Mouse (Mus musculus): ENCODE results near the gene Mrps7. TPM values are rescaled to one million over a fixed set of nuclear protein-coding genes. Genes with fewer than 3 reads are reported as not detected.
"Not testable (repeated sequence)": the region's sequence is repeated elsewhere in the genome, so short reads cannot be mapped to it uniquely, and the experiment has no call there.

Gene Mrps7
- total RNA-seq, 2 experiments from 2014 or later, result 51.5 to 51.7 TPM

DNA sequence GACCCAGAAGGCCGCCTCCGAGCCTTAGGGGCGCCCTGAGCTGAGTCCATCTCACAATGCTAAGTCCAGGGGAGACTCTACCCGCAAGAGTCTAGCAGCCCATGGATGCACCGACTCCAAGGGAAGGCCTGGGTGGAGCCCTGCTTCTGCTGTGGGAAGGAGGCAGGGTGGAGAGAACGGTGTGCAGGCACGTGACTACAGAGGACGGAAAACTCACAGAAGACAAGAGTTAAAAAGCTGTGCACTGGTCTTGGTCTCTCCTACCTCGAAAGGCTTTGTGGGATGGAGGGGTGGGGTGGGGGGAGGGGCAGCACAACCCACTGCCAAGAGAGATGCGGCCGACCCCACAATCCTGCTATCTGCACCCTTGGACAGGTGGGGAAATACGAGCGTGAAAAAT, 40.6 kb downstream of the Mrps7 start:
- H3K27ac ChIP-seq, result no peak overlapping the region
- no peak for DNase-seq (ENCODE audit: extremely low spot score in 1 of 2, low spot score in 2 of 2)
- TF ChIP-seq CTCF (IDR thresholded peaks at IDR 0.05), result no peak
- no peak overlapping the region for H3K4me3 ChIP-seq
- intact Hi-C loops (cut with DNase I), result no loop called here

DNA sequence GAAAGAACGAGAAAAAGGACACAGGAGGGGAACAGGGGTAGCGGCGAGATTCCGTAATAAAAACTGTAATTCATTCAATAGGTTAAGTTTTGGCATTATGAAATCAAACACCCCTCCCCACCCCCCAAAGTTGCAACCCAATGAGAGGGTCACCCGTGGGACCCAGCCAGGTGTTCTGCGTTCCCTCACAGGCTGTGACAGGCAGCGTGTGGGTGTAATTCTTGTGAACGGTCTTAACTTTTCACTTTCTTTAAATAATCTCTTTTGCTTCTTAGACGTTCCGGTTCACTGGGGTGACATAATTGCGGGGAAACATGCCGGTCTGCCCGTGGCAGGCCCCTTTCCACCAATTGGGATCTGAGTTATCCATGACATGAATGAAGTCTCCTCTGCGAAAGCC, 41.8 kb downstream of the Mrps7 start:
- H3K4me3 ChIP-seq; DNase-seq (ENCODE audit: extremely low spot score in 1 of 2, low spot score in 2 of 2); H3K27ac ChIP-seq; intact Hi-C loops (cut with DNase I): not testable (repeated sequence)

DNA sequence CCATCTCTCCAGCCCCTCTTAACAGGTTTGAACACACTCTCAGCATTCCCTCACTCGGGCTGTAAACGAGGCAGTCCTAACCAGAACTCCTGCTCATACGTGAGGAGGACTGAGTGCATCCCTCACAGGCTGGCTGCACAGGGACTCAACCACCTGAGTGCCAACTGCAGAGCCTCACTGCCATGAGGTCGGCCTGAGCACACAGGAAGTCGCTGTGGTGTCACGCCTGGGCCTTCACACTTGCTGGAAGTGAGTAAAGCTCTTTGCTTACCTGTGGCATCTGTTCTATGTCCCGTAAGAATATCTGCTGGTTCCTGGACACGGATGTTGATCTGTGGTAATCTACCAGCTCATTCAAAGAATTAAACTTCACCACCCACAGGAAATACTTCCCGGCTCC, 42.7 kb downstream of the Mrps7 start:
- no peak overlapping the region for H3K27ac ChIP-seq
- DNase-seq (ENCODE audit: extremely low spot score in 1 of 2, low spot score in 2 of 2), result no peak
- no peak; the same call in 1 of the 2 replicates for TF ChIP-seq CTCF (IDR thresholded peaks at IDR 0.05)
- intact Hi-C loops (cut with DNase I), result loop anchor here (2.0 kb wide), 1 partner anchor 168 kb away; the partner anchor contains the start of gene Tsen54
- no peak overlapping the region for H3K4me3 ChIP-seq

DNA sequence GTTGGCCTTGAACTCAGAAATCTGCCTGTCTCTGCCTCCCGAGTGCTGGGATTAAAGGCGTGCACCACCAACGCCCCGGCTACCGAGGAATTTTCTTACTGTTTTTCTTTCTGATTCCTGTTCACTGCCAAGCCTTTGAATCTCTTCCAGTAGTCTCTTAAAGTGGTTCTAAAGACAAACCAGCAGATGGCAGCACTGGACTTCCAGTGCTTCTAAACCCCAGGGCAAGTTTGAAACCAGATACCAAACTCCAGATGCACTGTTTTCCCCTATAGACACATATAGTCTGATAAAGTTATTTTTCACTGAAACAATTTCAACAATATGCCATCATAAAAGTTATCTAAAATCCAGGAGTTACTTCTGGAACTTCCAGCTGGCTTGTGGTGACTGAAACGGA, 43.7 kb downstream of the Mrps7 start:
- peak; percentile 45 to 56 for DNase-seq (ENCODE audit: extremely low spot score in 1 of 2, low spot score in 2 of 2)
- Histone ChIP-seq H3K4me3 (no peak overlapping the region), H3K27ac (no peak overlapping the region)
- TF ChIP-seq CTCF (IDR thresholded peaks at IDR 0.05), result peak; percentile 90
- intact Hi-C loops (cut with DNase I), result loop anchor here (1.0 to 2.0 kb wide), 2 partner anchors 67 to 167 kb away; partner anchors contain the start of gene Tsen54

DNA sequence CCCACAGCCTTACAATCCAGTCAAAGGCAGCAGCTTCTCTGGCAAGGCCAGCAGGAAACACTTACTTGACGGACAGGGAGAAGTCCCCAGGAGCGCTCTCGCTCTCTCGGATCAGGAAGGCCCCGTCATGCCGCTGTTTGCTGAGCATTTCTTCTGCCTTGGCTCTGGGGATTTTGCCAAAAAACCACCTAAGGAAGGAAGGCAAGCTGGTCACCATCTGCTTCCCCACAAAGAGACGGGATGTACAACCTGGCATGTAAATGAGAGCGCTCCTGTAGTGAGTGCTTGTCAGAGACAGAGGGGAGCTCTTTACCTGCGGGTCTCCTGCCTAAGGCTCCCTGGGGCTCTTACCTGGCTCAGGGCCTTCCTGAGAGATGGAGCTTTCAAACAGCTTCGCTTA, 46.0 kb downstream of the Mrps7 start:
- Histone ChIP-seq H3K4me3 (no peak overlapping the region), H3K27ac (peak overlapping the region; percentile 28; the same call in 1 of the 2 replicates)
- DNase-seq (ENCODE audit: extremely low spot score in 1 of 2, low spot score in 2 of 2), result peak in 1 of 2 experiments; percentile 31
- intact Hi-C loops (cut with DNase I), result no loop called here
- TF ChIP-seq CTCF (IDR thresholded peaks at IDR 0.05), result no peak

DNA sequence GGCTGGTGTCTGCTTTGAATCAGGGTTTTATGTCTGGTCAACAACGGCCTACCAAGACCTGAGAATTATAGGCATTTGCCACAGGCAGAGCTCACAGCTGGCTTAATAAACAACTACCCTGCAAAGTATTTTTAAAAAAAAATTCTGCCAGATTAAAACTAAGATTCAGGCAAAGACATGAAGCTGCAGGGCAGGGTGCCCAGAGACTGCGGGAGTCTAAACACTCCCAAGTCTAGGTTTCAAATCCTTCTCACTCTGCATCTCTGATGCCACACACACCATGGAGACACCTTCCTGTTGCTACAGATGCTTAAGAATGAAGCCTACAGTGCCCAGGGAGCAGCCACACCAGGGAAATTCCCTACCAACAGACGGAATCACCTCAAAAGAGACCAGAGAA, 48.0 kb downstream of the Mrps7 start:
- Histone ChIP-seq H3K27ac (no peak overlapping the region), H3K4me3 (no peak overlapping the region)
- TF ChIP-seq CTCF (IDR thresholded peaks at IDR 0.05), result no peak
- intact Hi-C loops (cut with DNase I), result no loop called here
- no peak for DNase-seq (ENCODE audit: extremely low spot score in 1 of 2, low spot score in 2 of 2)

DNA sequence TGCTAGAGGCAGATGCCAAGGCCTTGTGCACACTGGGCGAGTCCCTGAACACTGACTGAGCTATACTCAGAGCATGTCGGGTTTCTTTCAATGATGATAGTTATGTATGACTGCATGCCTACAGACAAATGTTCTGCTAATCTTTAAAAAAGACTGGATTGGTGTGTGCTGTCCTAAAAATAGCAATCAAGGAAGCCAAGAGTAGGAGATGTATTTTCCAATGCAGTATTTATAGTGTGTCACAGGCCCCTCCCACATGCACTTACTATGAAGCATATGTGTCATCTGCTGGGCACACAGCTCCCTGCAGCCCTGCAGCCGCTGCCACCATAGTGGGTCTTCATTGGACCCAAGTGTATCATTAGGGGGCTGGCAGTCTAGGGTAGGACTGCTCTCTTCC, 49.5 kb downstream of the Mrps7 start:
- peak overlapping the region; percentile 29; the same call in 1 of the 2 replicates for H3K27ac ChIP-seq
- TF ChIP-seq CTCF (IDR thresholded peaks at IDR 0.05), result no peak
- intact Hi-C loops (cut with DNase I), result no loop called here
- no peak for DNase-seq (ENCODE audit: extremely low spot score in 1 of 2, low spot score in 2 of 2)
- H3K4me3 ChIP-seq, result no peak overlapping the region

DNA sequence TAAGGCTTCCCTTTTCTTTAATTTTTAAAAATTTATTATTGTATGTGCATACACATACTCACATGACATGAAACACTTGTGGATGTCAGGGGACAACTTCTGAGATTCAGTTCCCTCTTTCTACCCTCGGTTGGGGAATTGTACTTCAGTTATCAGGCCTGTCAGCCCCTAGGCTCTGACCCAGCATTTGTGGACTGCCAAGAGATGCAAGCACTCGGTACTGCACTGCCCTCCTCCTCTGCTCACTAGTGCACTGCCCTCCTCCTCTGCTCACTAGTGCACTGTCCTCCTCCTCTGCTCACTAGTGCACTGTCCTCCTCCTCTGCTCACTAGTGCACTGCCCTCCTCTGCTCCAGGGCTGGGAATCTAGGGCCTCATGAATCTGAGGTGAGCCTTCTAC, 50.4 kb downstream of the Mrps7 start:
- intact Hi-C loops (cut with DNase I), result no loop called here
- Histone ChIP-seq H3K4me3 (no peak overlapping the region), H3K27ac (no peak overlapping the region)
- no peak for TF ChIP-seq CTCF (IDR thresholded peaks at IDR 0.05)
- no peak for DNase-seq (ENCODE audit: extremely low spot score in 1 of 2, low spot score in 2 of 2)

Other genes with a start within 250 kb of the Mrps7 start
- 100 to 1,000 TPM; 117 to 121 TPM for gene Hid1, start 236.2 kb upstream of the Mrps7 start, total RNA-seq (2021)
- 10 to 100 TPM; 25.0 to 26.4 TPM for gene Cdr2l, start 222.0 kb upstream of the Mrps7 start, total RNA-seq (2021)
- 100 to 1,000 TPM; 113 to 118 TPM for gene Mrpl58, start 200.2 kb upstream of the Mrps7 start, total RNA-seq (2021)
- gene Atp5h, start 184.0 kb upstream of the Mrps7 start, total RNA-seq (2021), result 100 to 1,000 TPM; 436 to 465 TPM
- 10 to 100 TPM; 72.4 to 76.2 TPM for gene Kctd2, start 183.8 kb upstream of the Mrps7 start, total RNA-seq (2021)
- under 1 TPM in 1 of 2 experiments, not detected in 1; 0.16 TPM for gene Trim80, start 163.4 kb upstream of the Mrps7 start, total RNA-seq (2021)
- not detected for gene Slc16a5, start 141.5 kb upstream of the Mrps7 start, total RNA-seq (2021)
- gene Armc7, start 128.3 kb upstream of the Mrps7 start, total RNA-seq (2021), result 10 to 100 TPM; 11.9 to 18.0 TPM
- 10 to 100 TPM; 57.6 to 67.2 TPM for gene Nt5c, start 112.1 kb upstream of the Mrps7 start, total RNA-seq (2021)
- 100 to 1,000 TPM; 158 to 161 TPM for gene Jpt1, start 89.5 kb upstream of the Mrps7 start, total RNA-seq (2021)
- gene Sumo2, start 67.6 kb upstream of the Mrps7 start, total RNA-seq (2021), result 100 to 1,000 TPM; 274 TPM
- 10 to 100 TPM; 48.3 to 52.7 TPM for gene Nup85, start 39.5 kb upstream of the Mrps7 start, total RNA-seq (2021)
- gene Gga3, start 126 bp downstream of the Mrps7 start, total RNA-seq (2021), result 10 to 100 TPM; 83.9 to 95.1 TPM
- 10 to 100 TPM; 15.6 to 16.0 TPM for gene Mif4gd, start 9.0 kb downstream of the Mrps7 start, total RNA-seq (2021)
- 10 to 100 TPM; 57.2 to 59.5 TPM for gene Slc25a19, start 24.4 kb downstream of the Mrps7 start, total RNA-seq (2021)
- gene Grb2, start 104.7 kb downstream of the Mrps7 start, total RNA-seq (2021), result 100 to 1,000 TPM; 186 to 196 TPM
- 10 to 100 TPM; 62.3 to 62.7 TPM for gene Tmem94, start 161.5 kb downstream of the Mrps7 start, total RNA-seq (2021)
- gene Caskin2, start 209.7 kb downstream of the Mrps7 start, total RNA-seq (2021), result 10 to 100 TPM; 18.1 to 18.8 TPM
- 10 to 100 TPM; 12.4 to 14.2 TPM for gene Tsen54, start 210.8 kb downstream of the Mrps7 start, total RNA-seq (2021)
- 1 to 10 TPM; 2.3 to 3.6 TPM for gene Llgl2, start 220.1 kb downstream of the Mrps7 start, total RNA-seq (2021)